Mouse (Mus musculus) cerebellum, adult 11-12 months (tissue): ENCODE data around the gene Nup50.
"Not testable (repeated sequence)": the region's sequence is repeated elsewhere in the genome, so short reads cannot be mapped to it uniquely, and the experiment has no call there.

Experiments used
- DNase-seq: peaks from one replicate; pipeline ENCODE4 v3.0.0; 2022

The Nup50 gene

GRCm38 (mm10) chr15:84922884-84923507 is at the start of gene Nup50:
TSS of gene Nup50 (plus strand) at chr15:84923411.
- peak; percentile 100 for DNase-seq

DNA sequence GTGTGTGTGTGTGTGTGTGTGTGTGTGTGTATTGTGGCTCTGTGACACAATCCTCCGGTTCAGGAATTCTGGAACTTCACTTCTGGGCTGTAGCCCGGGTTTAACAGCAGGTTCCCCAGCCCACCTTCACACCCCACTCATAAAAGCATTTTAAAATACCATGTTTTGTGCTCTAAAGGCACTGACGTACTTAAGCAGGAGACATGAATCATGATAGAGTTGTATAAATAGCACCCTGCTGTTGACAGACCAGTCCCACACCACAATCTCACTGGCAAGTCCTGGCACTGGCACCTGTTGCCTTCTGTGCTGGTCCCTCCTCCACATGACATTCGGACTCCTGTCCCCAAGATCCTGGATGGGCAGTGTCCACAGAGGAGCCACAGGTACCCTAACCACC is 49.3 kb upstream of the Nup50 start:
- DNase-seq: no peak

- DNase-seq: no peak
Measured at GRCm38 (mm10) chr15:84877029-84877815, 46.0 kb upstream of the Nup50 start.

DNA sequence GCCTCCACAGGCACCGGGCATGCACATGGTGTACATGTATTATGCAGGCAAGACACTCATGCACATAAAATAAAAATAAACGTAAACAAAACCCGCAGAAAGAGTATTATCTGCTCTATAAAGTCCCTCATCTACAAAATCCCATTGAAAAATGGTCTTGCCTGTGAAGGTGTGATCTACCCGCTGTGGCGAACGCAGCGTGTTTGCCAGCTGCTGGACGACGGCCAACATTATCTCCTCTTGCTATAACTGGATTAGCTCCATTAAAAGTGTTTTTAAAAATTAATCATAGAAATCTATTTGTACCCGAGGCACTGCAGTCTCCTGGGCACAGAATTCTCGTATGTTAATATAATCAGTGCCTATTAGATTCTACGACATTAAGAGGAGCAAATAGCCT is 35.1 kb upstream of the Nup50 start:
- DNase-seq: no peak

- DNase-seq: no peak
Measured at GRCm38 (mm10) chr15:84891246-84891645, 32.0 kb upstream of the Nup50 start.

DNA sequence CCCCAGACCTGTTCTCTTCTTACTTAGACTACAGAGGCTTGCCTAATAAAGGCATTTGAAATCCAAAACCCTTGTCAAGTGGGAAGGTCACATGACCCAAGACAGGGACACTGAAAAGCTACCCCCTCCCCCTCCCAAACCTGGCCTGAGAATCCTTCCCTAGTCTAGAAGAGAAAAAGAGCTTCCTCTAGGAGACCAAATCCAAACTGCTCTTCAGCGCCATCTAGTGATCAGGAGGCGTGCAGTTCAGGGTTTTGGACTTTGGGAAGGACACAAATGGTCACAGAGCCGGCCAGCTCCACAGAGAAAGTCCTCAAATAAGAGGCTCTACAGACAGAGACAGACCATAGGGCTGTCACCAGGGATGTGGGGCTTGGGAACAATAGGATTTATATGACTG is 31.6 kb upstream of the Nup50 start:
- DNase-seq: peak; percentile 51

GRCm38 (mm10) chr15:84896216-84896615 is 27.0 kb upstream of the Nup50 start:
- not testable (repeated sequence) for DNase-seq

DNA sequence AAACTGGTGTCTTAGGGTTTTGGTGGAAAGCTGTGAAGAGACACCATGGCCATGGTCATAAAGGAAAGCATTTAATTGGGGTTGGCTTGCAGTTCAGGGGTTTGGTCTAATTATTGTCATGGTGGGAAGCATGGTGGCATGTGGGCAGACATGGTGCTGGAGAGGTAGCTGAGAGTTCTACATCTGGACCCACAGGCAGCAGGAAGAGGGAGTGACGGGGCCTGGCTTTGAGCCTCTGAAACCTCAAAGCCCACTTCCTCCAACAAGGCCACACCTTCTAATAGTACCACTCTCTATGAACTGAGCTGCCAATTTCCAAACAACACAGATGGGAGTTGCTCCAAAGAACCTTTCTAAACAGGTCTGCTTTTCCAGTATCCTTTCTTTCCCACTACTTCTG is 26.5 kb upstream of the Nup50 start:
- DNase-seq: no peak

DNA sequence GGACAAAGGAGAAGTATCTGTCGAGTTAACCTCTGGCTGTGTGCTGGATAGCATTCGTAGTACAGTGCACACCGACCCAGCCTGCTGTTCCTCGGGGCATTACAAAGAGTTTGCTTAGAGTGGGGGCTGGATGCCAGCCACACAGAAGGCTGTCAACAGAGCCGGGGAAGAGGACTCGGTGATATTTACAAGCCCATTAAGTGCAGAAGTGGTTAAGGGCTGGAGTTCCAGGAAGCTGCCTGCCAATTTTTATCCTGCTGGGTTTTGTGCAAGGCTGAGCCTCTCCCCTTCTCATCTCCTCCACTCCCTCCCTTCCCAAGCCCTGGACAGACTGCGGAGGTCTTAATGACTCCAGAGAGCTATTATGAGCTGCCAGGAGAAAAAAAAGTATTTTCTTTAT is 25.1 kb upstream of the Nup50 start:
- no peak for DNase-seq

DNA sequence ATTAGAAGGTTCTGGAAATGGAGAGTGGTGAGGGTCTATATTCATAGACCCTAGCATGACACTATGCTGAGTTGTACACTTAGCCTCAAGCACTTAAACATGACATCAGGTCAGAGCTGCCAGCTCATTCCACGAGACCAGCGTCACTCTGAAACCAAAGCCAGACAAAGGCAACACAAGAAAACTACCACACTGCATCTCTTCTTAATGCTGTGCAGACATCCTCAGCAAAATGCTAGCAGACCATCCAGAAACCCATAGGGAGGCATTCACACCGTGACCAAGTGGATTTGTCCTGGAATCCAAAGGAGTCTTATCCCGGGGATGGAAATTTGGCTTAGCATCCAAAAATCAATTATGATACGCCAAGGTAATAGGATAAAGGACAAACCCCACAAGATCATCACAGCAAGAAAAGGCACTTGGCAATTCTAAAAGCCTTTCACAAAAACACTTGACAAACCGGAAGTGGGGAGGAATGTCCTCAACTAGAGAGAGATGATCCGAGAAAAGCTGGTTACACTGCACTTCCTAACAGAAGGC is 19.3 kb upstream of the Nup50 start:
- no peak for DNase-seq

DNA sequence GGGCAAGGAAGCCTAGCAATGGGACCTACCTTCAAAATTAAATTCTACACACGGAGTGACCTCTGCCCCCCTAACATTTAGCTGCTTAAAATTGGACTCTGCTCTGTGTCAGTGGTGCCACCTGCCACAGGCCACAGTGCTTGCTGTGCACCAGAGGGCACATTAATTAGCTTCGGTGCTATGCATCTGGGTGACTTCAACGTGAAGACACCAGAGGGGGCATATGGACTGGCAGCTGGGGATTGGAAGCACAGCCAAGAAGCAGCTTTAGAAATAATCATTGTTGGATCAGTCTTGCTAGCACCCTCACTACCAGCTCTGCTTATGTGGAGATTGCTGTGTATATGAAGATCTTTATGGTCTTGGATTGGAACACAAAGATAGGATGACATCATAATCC is 10.0 kb upstream of the Nup50 start:
- DNase-seq: no peak

DNA sequence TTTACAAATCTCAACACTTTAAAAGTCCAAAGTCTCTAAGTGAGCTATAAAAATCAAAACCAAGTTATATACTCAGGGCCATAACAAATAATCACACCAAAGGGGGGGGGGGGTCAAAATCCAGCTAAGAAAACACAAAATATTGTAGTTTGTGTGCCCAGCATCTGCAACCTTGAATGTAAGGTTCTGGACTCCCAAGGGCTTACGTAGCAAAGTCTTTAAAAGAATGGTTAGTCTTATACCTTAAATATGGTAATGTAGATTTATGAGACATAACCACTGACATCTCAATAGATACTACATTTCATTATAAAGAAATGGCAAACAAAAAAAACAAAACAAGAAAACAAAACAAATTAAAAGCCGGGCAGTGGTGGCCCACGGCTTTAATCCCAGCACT is 3.3 kb upstream of the Nup50 start, which contains the start of gene Gm29666:
Gene Gm29666 (minus strand): TSS at position 101 of the 400 bp plus-strand sequence.
- no peak for DNase-seq

DNA sequence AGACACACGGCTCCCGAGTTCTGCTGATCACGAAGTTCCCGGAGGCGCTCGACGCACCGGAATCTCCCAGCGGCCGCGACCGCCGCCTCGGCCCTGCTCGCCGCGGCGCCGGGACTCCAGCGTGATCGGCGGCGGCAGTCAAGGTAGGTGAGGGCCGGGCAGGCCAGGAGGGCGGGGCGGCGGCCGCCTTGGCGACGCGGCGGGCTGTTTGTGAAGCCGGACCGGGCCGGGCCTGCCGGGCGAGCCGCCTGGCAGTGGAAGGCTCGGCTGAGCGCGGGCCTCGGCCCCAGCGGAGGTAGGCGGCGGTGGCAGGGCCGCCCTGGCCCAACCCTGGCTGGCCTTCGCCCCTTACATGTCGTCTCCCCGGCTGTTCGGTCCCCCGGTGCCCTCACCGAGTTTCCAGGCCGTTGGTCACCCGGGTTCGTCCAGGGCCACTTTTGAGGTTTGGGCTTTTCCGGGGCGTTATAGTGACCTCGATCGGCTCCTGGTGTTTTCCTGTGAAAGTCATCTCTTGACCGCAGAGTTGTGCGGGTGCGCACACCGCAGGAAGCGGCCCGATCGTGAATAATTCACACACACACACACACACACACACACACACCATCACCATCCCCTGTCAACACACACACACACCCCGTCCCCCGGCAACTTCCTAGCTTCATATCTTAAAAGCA is 434 bp downstream of the Nup50 start:
- DNase-seq: peak; percentile 28

GRCm38 (mm10) chr15:84924781-84925315 is 1.6 kb downstream of the Nup50 start:
- no peak for DNase-seq

DNA sequence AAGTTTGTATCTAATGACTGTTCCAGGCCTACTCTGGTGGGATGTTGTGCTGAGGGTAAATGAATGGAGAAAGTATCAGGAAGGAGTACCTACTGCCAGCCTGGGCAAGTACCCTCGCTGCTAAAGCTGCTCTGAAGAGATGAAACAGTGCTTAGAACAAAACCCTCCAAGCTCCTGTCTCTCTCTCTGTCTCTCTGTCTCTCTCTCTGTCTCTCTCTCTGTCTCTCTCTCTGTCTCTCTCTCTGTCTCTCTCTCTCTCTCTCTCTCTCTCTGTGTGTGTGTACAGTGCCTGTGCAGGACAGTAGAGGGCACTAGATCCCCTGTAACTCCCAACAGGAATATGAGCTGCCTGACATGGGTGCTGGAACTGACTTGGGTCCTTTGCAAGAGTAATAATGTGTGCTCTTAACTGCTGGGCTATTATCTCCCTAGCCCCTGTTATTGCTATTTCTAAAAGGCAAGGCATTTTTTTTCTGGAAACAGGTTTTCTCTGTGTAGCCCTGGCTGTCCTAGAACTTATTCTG is 2.3 kb downstream of the Nup50 start:
- DNase-seq: no peak

DNA sequence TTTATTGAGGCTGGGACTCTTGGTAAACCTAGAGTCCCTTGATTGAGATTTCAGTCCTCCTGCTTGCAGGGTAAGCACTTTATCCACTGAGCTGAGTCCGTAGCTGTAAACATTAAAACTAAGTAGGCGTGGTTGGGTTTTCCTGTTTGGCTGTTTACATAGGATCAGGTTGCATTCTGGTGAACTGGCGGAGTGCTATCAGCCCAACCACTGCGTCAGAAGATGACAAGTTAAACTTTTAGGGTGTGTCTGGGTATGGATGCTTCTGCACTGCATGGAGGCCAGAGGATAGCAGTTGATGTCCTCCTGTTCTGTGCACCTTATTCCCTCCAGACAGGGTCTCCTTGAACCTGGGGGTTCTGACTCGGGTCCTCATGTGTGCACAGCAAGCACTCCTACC is 9.1 kb downstream of the Nup50 start:
- no peak for DNase-seq

- DNase-seq: no peak
Measured at GRCm38 (mm10) chr15:84934901-84935300, 11.7 kb downstream of the Nup50 start.

DNA sequence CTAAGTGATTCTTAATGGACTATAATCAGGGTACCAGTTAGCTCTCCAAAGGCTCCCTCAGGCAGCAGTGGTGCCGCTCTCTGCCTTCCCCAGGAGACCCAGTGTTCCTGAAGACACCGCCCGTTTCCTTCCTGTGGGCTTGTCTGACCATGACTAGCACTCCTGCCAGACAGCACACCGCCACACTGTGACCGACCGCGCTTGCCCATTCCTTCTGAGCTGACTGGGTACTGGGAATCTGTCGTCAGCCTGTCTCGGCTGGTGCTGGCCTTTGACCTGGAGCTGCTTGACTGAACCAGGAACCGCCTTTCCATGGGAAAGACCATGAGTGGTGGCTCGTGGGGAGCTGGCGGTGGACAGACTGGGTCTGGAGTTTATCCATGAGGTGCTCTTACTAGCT is 16.9 kb downstream of the Nup50 start:
- no peak for DNase-seq

DNA sequence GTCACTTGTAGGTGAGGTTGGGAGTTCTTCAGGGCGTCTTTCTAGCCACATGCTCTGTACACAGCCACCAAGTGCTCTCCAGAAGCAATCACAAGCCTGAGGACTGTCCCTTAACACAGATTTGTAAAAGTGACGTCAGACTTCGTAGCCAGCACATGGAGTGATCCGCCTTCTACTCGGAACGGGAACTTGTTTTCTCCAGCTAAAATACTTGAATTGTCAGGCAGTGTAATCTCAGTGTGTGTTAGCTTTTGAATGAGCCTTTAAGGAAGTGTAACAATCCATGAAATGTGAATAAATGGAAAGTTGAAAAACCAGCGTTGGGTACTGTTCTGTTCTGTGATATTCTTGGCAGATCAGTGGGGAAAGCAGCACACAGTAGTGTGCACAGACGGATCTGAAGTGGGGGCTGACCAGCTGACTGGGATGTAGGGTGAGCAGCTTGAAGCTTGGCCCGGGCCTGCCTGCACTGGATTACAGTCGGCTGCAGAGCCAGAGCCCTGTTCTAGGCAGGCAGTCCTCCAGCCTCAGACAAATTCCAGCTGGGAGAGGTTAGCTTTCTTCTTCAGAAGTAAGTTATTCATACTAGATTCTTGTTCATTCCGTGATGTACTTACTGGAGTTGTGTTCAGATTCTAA is 19.6 kb downstream of the Nup50 start:
- DNase-seq: no peak

- DNase-seq: no peak
Measured at GRCm38 (mm10) chr15:84944319-84944718, 21.1 kb downstream of the Nup50 start.

DNA sequence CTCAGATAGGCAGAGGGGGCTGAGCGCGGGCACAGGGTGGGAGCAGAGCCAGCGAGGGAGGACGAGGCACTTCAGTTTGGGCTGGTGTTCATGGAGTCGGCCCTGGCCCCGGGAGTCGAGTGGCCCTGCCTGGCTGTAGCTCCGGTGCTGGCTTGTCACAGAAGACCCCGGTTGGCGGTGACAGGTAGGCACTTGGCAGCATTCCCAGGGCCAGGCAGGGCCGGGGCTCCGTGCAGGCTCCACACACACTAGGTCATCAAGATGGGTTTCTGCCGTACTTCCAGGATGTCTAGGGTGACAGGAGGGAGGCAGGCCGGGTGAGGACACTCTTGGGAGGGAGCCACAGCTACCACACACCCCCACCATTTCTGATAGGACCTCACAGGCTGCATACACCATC is 25.8 kb downstream of the Nup50 start:
- DNase-seq: no peak

DNA sequence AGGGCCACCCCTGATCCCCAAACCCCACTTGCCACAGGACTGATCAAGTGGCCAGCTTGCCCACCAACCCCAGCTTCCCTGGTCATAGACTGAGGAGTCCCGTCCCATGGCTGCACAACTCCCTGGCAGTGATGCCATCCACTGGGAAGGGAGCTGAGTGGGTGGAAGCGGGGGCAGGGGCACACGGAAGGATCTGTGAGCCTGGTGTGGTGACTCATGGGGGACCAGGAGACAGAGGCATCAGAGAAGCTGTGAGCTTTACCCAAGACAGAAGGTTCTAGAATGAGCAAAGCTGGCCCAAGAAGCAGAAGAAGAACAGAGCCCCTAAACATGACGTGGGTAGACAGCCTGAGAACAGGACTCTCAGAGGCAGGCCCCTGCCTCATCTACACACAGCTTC is 26.8 kb downstream of the Nup50 start:
- DNase-seq: no peak

- no peak for DNase-seq
Measured at GRCm38 (mm10) chr15:84953259-84953658, 30.0 kb downstream of the Nup50 start.
